Mouse (Mus musculus) limb, embryonic 12.5 days (tissue): Measurements from ENCODE around the gene Hesx1. TPM values are rescaled to one million over a fixed set of nuclear protein-coding genes. Genes with fewer than 3 reads are reported as not detected.

Experiments used
- ATAC-seq: fragments of 200-750 bp; cut with Nextera tagmentation; 2 replicates; pipeline ENCODE4 v1.8.0; 2017; ENCODE audit warnings: low read depth, moderate TSS enrichment; ENCODE audit not compliant: insufficient number of reproducible peaks, insufficient read depth, low FRiP score, low TSS enrichment
- H3K27ac ChIP-seq: fragments of 300-500 bp; sonication (generic); 2 replicates; pipeline ENCODE4 v1.5.1; 2016; ENCODE audit warnings: mild to moderate bottlenecking, moderate library complexity
- H3K27me3 ChIP-seq: fragments of 300-500 bp; sonication (generic); 2 replicates; pipeline ENCODE4 v1.6.1; 2016; ENCODE audit warnings: mild to moderate bottlenecking, moderate library complexity
- H3K36me3 ChIP-seq: fragments of 300-500 bp; sonication (generic); 2 replicates; pipeline ENCODE4 v1.6.1; 2016; ENCODE audit warnings: mild to moderate bottlenecking, moderate library complexity
- H3K4me1 ChIP-seq: fragments of 300-500 bp; sonication (generic); replicated peaks from 2 replicates; pipeline ENCODE4 v1.6.1; 2016
- H3K4me2 ChIP-seq: fragments of 300-500 bp; sonication (generic); 2 replicates; pipeline ENCODE4 v1.6.1; 2016; ENCODE audit warnings: mild to moderate bottlenecking, moderate library complexity
- H3K4me3 ChIP-seq: fragments of 300-500 bp; sonication (generic); replicated peaks from 2 replicates; pipeline ENCODE4 v1.5.1; 2016; ENCODE audit warnings: mild to moderate bottlenecking
- H3K9ac ChIP-seq: fragments of 300-500 bp; sonication (generic); replicated peaks from 2 replicates; pipeline ENCODE4 v1.6.1; 2016; ENCODE audit warnings: mild to moderate bottlenecking, moderate library complexity
- H3K9me3 ChIP-seq: fragments of 300-500 bp; sonication (generic); 2 replicates; pipeline ENCODE4 v1.6.1; 2016; ENCODE audit warnings: mild to moderate bottlenecking, moderate library complexity
- WGBS: fragments of 180-500 bp; shearing (Covaris S2); methylation state at CpG from one replicate; pipeline ENCODE4 v1.1.7; 2016; 5-methylcytosine and 5-hydroxymethylcytosine counted together
- polyA plus RNA-seq: library from polyadenylated mRNA; unstranded; fragments of >200 nt; fragmentation: Nextera tagmentation; extraction: Ambion mirVana; gene quantifications from 2 replicates; pipeline ENCODE4 v1.2.1, GENCODE M21; 2016

Gene Hesx1
- polyA plus RNA-seq, 1 experiment from 2014 or later, result not detected

DNA sequence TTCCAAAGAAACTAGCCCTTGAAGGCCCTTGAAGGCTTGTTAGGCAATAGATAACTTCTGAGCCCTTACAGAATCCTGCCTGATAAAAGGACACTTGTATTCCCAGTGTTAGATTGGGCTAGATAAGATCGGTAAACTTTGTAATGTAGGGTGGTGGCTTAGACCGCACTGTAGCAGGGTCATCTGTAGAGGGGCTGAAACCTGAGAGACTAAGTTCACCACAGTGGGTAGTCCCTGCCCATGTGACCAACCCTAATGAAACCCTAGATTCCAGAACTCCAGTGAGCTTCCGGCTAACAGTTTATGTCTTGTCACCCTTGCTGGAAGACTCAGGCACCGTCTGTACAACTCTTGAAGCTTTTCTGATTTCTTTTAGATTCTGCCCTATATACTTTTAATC is 19.4 kb downstream of the Hesx1 start:
- H3K27ac ChIP-seq, result no peak overlapping the region
- H3K9ac ChIP-seq, result no peak overlapping the region
- peaks cover 4% of the 10 kb centered on the region; the same call in 1 of the 2 replicates for H3K4me1 ChIP-seq
- no peak for ATAC-seq
- WGBS, result 43% methylated on average over 4 of the region's 4 CpGs
- no peaks in the 10 kb centered on the region for H3K9me3 ChIP-seq
- H3K36me3 ChIP-seq, result no peaks in the 10 kb centered on the region
- no peak overlapping the region for H3K4me3 ChIP-seq
- no peaks in the 10 kb centered on the region for H3K27me3 ChIP-seq
- H3K4me2 ChIP-seq, result no peak overlapping the region

DNA sequence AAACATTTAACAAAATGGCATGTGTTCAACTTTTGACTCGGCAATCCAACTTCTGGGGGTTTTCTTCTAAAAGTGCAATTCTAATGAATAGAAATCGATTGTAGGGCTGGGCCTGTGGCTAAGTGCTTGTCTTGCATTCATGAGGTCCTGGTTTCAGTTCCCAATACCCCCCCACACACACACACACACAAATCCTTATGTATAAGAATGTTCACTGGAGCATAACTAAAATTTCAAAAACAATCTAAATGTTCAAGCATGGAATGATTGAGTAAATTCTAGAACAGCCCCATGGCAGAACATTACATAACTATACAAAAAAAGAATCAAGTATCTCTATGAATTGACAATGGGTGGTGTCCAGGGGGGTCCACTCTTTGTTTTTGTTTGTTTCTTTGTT is 23.7 kb downstream of the Hesx1 start:
- 90% methylated on average over 2 of the region's 2 CpGs for WGBS
- Histone ChIP-seq H3K27ac (no peak overlapping the region), H3K4me2 (no peak overlapping the region)

DNA sequence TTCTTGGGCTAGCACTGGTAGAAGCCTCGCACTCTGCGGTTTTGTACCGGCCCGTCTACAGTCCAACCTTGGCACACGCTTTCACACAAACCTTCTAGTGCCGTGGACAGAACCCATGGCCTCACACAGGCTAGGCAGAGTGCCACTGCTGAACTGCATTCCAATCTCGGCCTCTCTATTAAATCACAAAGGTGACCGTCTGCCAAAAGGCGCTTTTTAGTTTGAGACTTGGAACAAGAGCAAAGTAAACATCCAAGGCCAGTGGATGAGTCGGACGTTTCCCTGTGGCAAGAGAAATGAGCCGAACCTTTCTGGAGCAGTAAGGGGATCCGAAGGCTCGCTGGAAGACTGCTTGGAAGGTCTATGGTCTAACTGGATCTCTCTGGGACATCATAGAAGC is 25.6 kb downstream of the Hesx1 start:
- H3K9me3 ChIP-seq, result no peaks in the 10 kb centered on the region
- no peak overlapping the region for H3K9ac ChIP-seq
- no peak overlapping the region for H3K4me3 ChIP-seq
- no peak overlapping the region for H3K27ac ChIP-seq
- no peak for ATAC-seq
- WGBS, result 92% methylated on average over 14 of the region's 14 CpGs
- H3K27me3 ChIP-seq, result no peaks in the 10 kb centered on the region
- H3K4me2 ChIP-seq, result no peak overlapping the region
- no peaks in the 10 kb centered on the region for H3K4me1 ChIP-seq
- H3K36me3 ChIP-seq, result no peaks in the 10 kb centered on the region

More for the DNA sequence above, 23.7 kb downstream of the Hesx1 start:
- no peak overlapping the region for H3K9ac ChIP-seq
- no peaks in the 10 kb centered on the region for H3K9me3 ChIP-seq
- no peaks in the 10 kb centered on the region for H3K36me3 ChIP-seq
- H3K4me3 ChIP-seq, result no peak overlapping the region
- H3K27me3 ChIP-seq, result no peaks in the 10 kb centered on the region
- peaks cover 4% of the 10 kb centered on the region; the same call in 1 of the 2 replicates for H3K4me1 ChIP-seq
- ATAC-seq, result no peak

DNA sequence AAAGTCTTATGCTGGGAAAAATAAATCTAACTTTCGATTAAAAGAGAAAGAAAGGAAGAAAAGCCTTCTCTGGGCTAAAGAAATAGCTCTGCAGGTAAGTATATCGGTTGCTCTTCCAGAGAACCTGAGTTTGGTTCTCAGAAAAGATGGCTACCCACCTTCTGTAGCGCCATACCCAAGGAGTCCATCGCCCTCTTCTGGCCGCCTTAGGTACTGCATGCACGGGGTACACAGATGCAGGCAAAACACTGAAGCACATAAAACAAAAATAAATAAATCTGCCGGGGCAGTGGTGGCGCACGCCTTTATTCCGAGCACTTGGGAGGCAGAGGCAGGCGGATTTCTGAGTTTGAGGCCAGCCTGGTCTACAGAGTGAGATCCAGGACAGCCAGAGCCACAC is 28.7 kb downstream of the Hesx1 start:
- WGBS, result 47% methylated on average over 11 of the region's 11 CpGs
- no peaks in the 10 kb centered on the region for H3K4me1 ChIP-seq
- ATAC-seq, result no peak
- no peak overlapping the region for H3K9ac ChIP-seq
- no peak overlapping the region for H3K4me3 ChIP-seq
- H3K9me3 ChIP-seq, result no peaks in the 10 kb centered on the region
- H3K27me3 ChIP-seq, result no peaks in the 10 kb centered on the region
- H3K27ac ChIP-seq, result no peak overlapping the region
- no peaks in the 10 kb centered on the region for H3K36me3 ChIP-seq
- no peak overlapping the region for H3K4me2 ChIP-seq

DNA sequence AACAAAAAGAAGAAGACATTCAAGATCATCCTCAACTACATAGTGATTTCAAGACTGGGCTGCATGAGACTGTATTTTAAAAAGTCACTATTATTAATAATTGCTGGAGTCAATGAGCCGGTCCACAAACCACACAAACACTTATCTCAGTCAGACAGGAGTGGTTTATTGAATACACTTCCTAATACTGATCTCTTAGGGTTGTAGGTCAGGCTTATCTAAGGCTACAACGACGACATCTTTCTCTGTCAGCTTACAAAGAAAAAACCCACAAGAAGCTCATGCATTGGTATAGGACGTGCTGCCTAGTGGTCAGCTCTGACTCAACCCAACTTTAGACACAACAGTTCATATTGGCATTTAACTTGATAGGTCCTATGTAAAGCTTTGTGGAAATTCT is 30.4 kb downstream of the Hesx1 start:
- 79% methylated on average over 4 of the region's 4 CpGs for WGBS
- H3K27ac ChIP-seq, result no peak overlapping the region

DNA sequence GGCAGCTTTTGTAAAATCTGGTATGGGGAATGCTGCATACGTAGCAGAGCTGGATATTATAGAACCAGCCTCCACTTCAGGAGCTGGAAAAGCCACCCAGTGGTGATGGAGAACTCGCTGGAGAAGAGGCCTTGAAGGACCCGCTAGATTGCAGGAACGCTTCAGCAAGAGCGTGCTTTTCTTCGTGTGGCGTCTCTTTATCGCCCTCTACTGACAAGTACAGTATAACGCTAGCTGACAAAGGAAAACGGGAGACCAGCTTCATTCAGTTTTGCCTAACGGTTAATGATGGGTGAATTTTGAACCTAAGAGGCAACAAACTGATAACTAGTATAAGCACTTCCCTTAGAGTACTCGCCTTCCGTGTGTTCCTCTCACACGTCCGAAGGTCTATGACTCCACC is 35.6 kb downstream of the Hesx1 start:
- ATAC-seq, result no peak
- peaks cover 10% of the 10 kb centered on the region; the same call in 1 of the 2 replicates for H3K4me1 ChIP-seq
- H3K9ac ChIP-seq, result no peak overlapping the region
- H3K27me3 ChIP-seq, result no peaks in the 10 kb centered on the region
- H3K27ac ChIP-seq, result 0 out of 2 replicates have a peak overlapping the region, but pooled peaks have one; percentile 42
- H3K9me3 ChIP-seq, result no peaks in the 10 kb centered on the region
- WGBS, result 5% methylated on average over 15 of the region's 15 CpGs
- no peaks in the 10 kb centered on the region for H3K36me3 ChIP-seq
- H3K4me3 ChIP-seq, result no peak overlapping the region
- H3K4me2 ChIP-seq, result no peak overlapping the region

More for the DNA sequence above, 30.4 kb downstream of the Hesx1 start:
- peaks cover 3% of the 10 kb centered on the region; the same call in 1 of the 2 replicates for H3K4me1 ChIP-seq
- no peak overlapping the region for H3K9ac ChIP-seq
- H3K9me3 ChIP-seq, result no peaks in the 10 kb centered on the region
- H3K4me3 ChIP-seq, result no peak overlapping the region
- ATAC-seq, result no peak
- H3K27me3 ChIP-seq, result no peaks in the 10 kb centered on the region
- no peak overlapping the region for H3K4me2 ChIP-seq
- H3K36me3 ChIP-seq, result no peaks in the 10 kb centered on the region

DNA sequence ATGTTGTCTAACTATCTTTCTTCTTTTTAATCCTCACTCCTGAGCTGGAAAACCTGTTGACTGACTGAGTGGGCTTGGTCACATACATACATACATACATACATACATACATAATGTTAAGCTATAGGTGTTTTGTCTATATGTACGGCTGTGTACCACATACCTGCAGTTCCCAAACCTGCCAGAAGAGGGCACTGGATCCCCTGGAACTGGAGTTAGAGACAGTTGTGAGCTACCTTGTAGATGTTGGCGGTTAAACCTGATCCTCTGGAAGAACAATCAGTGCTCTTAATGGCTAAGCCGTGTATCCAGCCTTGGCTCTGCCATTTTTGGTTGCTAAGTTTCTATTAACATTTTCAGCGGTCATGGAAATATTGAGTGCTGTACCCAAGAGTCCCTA is 36.9 kb downstream of the Hesx1 start:
- Histone ChIP-seq H3K9me3 (0 out of 2 replicates have a peak, but pooled peaks cover 5% of the 10 kb centered on the region), H3K36me3 (no peaks in the 10 kb centered on the region), H3K27me3 (no peaks in the 10 kb centered on the region), H3K9ac (no peak overlapping the region), H3K4me1 (peaks cover 11% of the 10 kb centered on the region; the same call in 1 of the 2 replicates), H3K4me3 (no peak overlapping the region), H3K27ac (no peak overlapping the region), H3K4me2 (no peak overlapping the region)
- no peak for ATAC-seq
- 6% methylated on average over 4 of the region's 4 CpGs for WGBS

DNA sequence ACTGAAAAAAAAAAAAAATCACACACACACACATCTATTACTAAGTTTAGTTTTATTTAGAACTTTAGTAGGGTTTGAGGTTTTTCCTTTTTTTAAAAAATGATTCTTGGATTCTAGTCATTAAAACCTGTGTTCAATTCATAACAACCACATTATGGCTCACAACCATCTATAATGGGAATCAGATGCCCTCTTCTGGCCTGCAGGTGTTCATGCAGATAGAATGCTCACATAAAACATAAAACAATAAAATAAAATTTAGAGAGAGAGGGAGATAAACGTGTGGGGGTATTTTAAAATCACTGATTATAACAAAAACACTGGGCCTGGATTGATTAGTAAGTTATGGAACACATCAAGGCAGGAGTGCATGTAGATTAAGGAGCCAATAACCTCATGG is 43.3 kb downstream of the Hesx1 start:
- H3K27ac ChIP-seq, result no peak overlapping the region
- H3K9ac ChIP-seq, result no peak overlapping the region
- no peak overlapping the region for H3K4me3 ChIP-seq
- H3K4me1 ChIP-seq, result peaks cover 29% of the 10 kb centered on the region
- no peaks in the 10 kb centered on the region for H3K36me3 ChIP-seq
- H3K4me2 ChIP-seq, result no peak overlapping the region
- 0 out of 2 replicates have a peak, but pooled peaks cover 5% of the 10 kb centered on the region for H3K9me3 ChIP-seq
- no peak for ATAC-seq
- 33% methylated on average over 1 of the region's 1 CpGs for WGBS
- no peaks in the 10 kb centered on the region for H3K27me3 ChIP-seq

DNA sequence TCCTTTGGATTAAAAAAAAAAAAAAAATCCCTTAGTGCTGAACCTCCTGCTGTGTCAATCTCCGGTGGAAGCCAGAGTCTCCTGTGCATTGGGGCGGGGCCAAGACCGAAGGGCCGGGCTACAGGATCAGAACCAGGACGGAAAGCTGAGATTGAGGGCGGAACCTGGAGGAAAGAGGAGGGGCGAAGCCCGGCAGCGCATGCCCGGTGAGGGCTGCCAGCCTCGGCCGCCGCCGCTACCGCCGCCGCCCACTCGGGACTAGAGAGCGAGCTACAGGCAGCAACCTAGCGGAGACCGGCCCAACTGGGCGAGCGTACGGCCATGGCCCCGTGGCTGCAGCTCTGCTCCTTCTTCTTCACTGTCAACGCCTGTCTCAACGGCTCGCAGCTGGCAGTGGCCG is 44.6 kb downstream of the Hesx1 start, which contains the start of gene Il17rd:
Gene Il17rd, plus strand, starts transcription at position 159 of the 400 bp plus-strand sequence.
- H3K4me3 ChIP-seq, result peak within 1 kb of the TSS; percentile 92
- H3K36me3 ChIP-seq, result no peaks in the 10 kb centered on the region
- ATAC-seq, result peak; percentile 89
- peaks cover 41% of the 10 kb centered on the region for H3K4me1 ChIP-seq
- under 1% methylated on average over 29 of the region's 29 CpGs for WGBS
- peak within 1 kb of the TSS; percentile 74 for H3K4me2 ChIP-seq
- H3K9me3 ChIP-seq, result 0 out of 2 replicates have a peak, but pooled peaks cover 5% of the 10 kb centered on the region
- H3K27me3 ChIP-seq, result no peaks in the 10 kb centered on the region
- peak within 1 kb of the TSS; percentile 96 for H3K27ac ChIP-seq
- H3K9ac ChIP-seq, result peak within 1 kb of the TSS; percentile 94

DNA sequence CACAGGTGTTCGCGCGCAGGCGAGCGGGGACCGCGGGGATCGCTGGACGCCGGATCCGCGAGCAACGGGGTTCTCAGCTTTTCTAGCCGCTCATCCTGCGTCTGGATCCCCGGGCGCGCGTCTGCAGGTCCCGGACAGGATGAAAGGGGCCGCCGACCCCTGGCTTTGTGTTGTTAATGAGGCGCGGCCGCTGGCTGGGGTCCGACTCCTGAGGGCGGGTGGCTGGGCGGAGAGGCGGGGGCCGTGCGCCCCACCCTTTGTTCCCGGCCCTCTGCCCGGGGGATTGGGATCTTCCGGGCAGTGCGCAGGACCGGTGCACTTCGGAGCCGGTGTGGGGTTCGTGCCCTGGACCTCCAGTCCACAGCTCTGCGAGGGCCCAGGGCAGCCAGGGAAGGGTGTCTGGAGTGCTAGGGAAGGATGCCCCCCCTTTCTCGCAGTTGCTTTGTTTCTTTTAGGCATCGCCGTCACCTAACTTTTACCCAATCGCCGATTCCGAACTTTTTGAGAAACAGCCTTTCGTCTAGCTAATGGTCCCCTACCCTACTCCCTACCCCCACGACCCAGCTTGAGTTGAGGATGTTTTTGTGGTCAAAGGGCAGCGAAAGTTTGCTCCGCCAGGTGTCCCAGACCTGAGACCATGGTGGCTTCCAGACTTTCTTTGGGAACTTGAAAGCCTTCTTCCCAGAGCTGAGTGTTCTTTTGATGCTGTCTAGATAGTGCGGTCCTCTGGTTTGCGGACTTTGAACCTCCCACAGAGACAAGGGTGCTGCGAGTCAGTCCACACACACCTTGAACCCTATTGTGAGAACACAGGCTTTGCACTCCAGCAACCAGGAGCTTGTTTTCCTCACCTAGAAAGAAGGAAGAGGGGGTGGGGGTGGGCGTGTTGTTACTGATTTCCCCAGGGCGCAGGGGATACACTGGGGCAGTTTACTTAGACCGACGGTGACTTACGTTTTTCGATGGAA is 45.3 kb downstream of the Hesx1 start:
- ATAC-seq, result peak; percentile 50
- Histone ChIP-seq H3K9ac (peak overlapping the region; percentile 94), H3K27me3 (no peaks in the 10 kb centered on the region), H3K4me2 (peak overlapping the region; percentile 74), H3K36me3 (no peaks in the 10 kb centered on the region), H3K27ac (peak overlapping the region; percentile 96), H3K9me3 (0 out of 2 replicates have a peak, but pooled peaks cover 5% of the 10 kb centered on the region), H3K4me1 (peaks cover 45% of the 10 kb centered on the region), H3K4me3 (peak overlapping the region; percentile 92)
- under 1% methylated on average over 59 of the region's 59 CpGs for WGBS

DNA sequence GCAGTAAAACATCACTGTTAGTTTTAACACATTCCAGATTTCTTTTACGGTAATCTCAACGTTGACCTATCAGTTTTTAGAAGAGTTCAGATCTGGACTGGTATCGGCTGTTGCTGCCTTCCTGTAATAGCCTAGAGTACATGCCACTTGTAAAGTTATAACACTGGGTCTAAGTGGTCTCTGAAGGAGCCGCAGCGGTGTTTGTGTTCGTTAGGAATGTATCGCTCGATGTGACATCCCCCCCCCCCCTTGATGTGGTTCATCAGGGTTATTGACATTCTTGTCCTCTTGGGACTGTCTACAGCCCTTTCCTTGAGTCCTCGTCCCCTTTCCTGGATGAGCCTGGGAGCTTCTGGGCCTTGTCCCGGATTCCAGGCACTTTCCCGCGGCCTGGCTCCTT is 46.2 kb downstream of the Hesx1 start:
- Histone ChIP-seq H3K4me3 (peak overlapping the region; percentile 92), H3K9ac (peak overlapping the region; percentile 94), H3K4me2 (peak overlapping the region; percentile 74), H3K9me3 (0 out of 2 replicates have a peak, but pooled peaks cover 5% of the 10 kb centered on the region), H3K27me3 (no peaks in the 10 kb centered on the region), H3K36me3 (no peaks in the 10 kb centered on the region), H3K27ac (peak overlapping the region; percentile 96), H3K4me1 (peaks cover 50% of the 10 kb centered on the region)
- WGBS, result 1% methylated on average over 12 of the region's 12 CpGs
- ATAC-seq, result no peak
